Mouse (Mus musculus): Measurements from ENCODE around the gene Gyg.

Gyg gene

DNA sequence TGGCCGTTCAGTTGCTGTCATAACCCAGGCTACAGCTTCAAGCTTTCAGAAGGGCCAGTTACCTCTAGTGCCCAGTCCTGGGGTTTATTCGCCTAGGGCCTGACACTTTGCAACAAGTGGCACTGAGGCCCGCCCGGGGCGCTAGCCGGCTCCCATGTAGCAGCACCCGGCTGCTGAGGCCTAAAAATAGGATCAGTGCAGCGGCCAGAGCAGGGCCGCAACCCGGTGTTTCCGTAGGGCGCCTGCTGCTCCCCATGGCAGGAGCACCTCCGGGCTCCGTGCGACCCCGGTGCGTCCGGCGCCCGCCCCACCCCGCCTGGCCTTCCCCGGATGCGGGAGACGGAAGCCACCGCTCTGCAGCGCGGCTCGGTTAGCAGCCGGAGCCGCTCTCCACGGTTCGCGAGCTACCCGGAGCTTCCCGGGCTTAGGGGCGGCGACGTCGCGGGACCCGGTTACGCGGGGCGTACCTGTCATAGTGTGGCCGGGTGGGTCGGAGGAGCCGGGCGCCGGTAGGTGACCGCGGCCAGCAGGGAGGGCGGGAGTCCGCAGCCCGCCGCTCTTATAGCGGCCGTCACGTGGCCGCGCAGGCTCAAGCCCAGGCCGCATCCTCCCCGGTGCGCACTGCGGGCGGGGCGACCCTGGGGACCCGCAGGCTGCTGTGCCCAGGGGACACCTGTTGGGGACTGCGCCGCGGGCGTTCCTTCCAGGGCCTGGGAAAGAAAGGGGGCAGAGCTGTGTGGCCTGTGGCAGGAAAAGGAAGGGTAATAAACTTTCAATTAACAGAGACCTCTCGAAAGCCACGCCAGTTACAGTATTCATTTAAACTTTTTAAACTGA lies at the start of gene Gyg:
Gene Gyg (minus strand): TSS at position 787 of the 837 bp plus-strand sequence.
- DNase-seq (ENCODE audit: low read depth, low spot score): no peak

GRCm38 (mm10) chr3:20198869-20199268 lies 43.8 kb upstream of the Gyg start:
- DNase-seq (ENCODE audit: low read depth, low spot score): peak; percentile 16

- DNase-seq (ENCODE audit: low read depth, low spot score): no peak
These were observed 42.8 kb upstream of the Gyg start for GRCm38 (mm10) chr3:20197878-20198277.

GRCm38 (mm10) chr3:20188976-20189675 lies 34.0 kb upstream of the Gyg start:
- DNase-seq (ENCODE audit: low read depth, low spot score): no peak

GRCm38 (mm10) chr3:20172394-20172793 lies 17.3 kb upstream of the Gyg start:
- no peak for DNase-seq (ENCODE audit: low read depth, low spot score)

- DNase-seq (ENCODE audit: low read depth, low spot score): no peak
These were observed 12.4 kb upstream of the Gyg start for GRCm38 (mm10) chr3:20167487-20167886.

GRCm38 (mm10) chr3:20155476-20155875 lies 359 bp upstream of the Gyg start:
- no peak for DNase-seq (ENCODE audit: low read depth, low spot score)

GRCm38 (mm10) chr3:20151651-20152050 lies 3.5 kb downstream of the Gyg start:
- no peak for DNase-seq (ENCODE audit: low read depth, low spot score)

- no peak for DNase-seq (ENCODE audit: low read depth, low spot score)
These were observed 4.6 kb downstream of the Gyg start for GRCm38 (mm10) chr3:20150511-20150910.

GRCm38 (mm10) chr3:20147647-20148046 lies 7.5 kb downstream of the Gyg start:
- DNase-seq (ENCODE audit: low read depth, low spot score): no peak

- DNase-seq (ENCODE audit: low read depth, low spot score): no peak
These were observed 8.2 kb downstream of the Gyg start for GRCm38 (mm10) chr3:20146884-20147395.

GRCm38 (mm10) chr3:20145696-20146113 lies 9.4 kb downstream of the Gyg start:
- no peak for DNase-seq (ENCODE audit: low read depth, low spot score)

DNA sequence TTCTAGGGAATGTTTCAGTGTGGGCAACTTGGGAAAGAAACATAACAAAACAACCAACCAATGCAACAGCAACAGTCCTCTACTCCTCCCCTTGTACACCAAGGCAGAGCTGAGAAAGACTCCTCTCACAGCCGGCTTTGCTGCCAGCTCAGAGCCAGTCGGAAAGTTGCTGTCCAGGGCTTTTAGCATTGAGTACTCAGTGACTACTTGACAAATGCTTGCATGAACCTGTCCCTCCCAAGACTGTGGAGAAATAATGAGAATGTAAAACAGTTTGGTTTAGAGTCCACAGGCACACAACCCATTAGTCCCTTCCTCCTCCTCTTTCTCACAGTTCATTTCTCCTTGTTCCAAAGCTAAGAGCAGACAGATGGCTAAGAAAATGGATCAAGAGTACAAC lies 10.7 kb downstream of the Gyg start:
- no peak for DNase-seq (ENCODE audit: low read depth, low spot score)

DNA sequence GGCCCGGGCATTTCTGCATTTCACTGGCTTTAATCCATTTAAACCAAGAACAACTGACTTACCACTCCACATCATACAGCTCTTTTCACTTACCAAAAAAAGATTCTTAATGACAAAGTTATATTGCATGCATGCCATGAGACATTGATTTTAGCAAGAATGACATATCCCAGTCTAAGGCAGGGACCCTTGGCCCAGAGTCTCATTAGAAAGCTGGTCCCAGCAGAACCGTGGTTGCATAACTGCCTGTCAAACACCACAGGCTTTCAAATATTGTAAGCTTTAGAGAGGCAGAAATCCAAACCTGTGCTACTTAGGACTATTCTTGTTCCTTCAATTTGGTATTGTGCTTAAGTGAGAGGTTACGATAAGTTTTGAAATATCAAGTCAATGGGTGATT lies 11.4 kb downstream of the Gyg start:
- DNase-seq (ENCODE audit: low read depth, low spot score): no peak

GRCm38 (mm10) chr3:20142576-20142975 lies 12.5 kb downstream of the Gyg start:
- DNase-seq (ENCODE audit: low read depth, low spot score): no peak

DNA sequence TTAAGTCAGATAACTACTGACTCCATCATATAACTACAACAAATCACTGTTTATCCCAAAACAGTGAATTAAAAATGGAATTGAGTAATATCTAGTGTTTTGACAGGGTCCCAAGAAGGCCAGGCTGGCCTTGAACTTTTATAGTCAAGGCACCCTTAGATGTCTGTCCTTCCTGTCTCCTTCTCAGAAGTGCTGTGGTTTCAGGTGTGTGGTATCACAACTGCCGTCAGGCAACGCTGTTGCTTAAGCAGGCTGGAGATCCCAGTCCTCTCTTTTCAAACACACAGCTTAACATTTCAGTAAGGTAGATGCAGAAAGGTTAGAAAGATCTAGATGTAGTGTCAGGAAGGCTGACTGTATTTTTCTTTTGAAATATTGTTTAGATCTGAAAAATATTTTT lies 13.0 kb downstream of the Gyg start:
- no peak for DNase-seq (ENCODE audit: low read depth, low spot score)

- no peak for DNase-seq (ENCODE audit: low read depth, low spot score)
These were observed 13.4 kb downstream of the Gyg start for GRCm38 (mm10) chr3:20141679-20142078.

DNA sequence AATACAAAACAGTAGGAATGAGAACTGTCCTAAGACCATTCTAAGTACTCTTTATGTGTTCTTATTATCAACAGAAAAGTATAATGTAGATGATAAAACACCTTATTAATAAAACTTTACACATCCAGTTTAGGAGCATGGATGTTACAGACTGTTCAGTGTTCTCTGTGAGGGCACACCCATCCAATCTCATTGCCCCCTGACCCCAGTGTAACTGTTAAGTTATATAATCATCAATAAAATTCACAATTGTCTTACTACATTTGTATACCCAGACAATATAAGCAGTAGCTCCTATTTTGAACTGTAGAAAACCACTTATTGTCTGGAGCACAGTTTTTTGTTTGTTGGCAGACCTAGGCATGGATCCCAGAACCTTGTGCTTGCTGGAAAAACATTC lies 13.9 kb downstream of the Gyg start:
- DNase-seq (ENCODE audit: low read depth, low spot score): no peak

DNA sequence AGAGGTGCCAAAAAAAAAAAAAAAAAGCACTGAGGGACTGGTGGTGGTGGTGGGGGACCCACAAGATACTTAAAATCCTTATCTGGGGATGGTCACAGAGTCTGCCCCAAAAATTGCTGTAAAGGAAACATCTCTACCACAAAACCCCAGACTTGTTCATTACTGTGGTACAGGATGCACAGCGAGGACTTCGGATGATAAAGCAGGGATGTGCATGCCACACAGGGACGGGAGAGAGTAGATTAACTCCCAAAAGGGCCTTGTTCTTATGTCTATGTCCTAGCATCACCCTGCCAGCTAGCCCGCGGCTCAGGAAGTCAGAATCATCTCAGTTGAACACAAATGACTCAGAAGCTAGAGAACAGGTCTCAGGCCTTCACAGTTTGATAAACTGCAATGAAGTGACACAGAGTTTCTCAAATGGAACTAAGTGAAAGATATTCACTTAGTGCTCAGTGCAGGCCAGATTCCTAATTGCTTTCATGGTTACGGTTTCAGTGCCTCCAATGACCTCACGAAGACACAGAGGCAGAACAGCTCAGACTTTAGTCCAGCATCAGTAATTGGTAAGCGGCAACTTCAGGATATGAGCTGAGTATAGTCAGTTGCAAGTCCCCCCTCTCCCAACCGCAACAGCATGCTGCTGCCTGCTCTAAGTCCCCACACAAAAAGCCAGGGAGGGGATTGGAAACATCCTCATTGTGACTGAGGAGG lies 18.1 kb downstream of the Gyg start:
- DNase-seq (ENCODE audit: low read depth, low spot score): no peak

- no peak for DNase-seq (ENCODE audit: low read depth, low spot score)
These were observed 20.6 kb downstream of the Gyg start for GRCm38 (mm10) chr3:20134545-20134944.

GRCm38 (mm10) chr3:20133745-20134144 lies 21.4 kb downstream of the Gyg start:
- DNase-seq (ENCODE audit: low read depth, low spot score): no peak

- no peak for DNase-seq (ENCODE audit: low read depth, low spot score)
These were observed 22.4 kb downstream of the Gyg start for GRCm38 (mm10) chr3:20132731-20133130.
